Mouse (Mus musculus) adipocyte (in vitro differentiated cells): Measurements from ENCODE around the gene Slc25a36.

Experiments
- DNase-seq: peaks from one replicate; pipeline ENCODE4 v3.0.0-alpha.2; 2016; ENCODE audit warnings: low spot score

Slc25a36 gene

GRCm38 (mm10) chr9:97111506-97111905, 549 bp upstream of the Slc25a36 start:
- no peak for DNase-seq

GRCm38 (mm10) chr9:97106481-97107160, 4.3 kb downstream of the Slc25a36 start:
- DNase-seq: no peak

GRCm38 (mm10) chr9:97105400-97105985, 5.5 kb downstream of the Slc25a36 start:
- peak; percentile 22 for DNase-seq

GRCm38 (mm10) chr9:97103376-97104061, 7.4 kb downstream of the Slc25a36 start:
- no peak for DNase-seq

GRCm38 (mm10) chr9:97098985-97099384, 12.0 kb downstream of the Slc25a36 start:
- no peak for DNase-seq

GRCm38 (mm10) chr9:97096180-97096579, 14.8 kb downstream of the Slc25a36 start:
- DNase-seq: no peak

- DNase-seq: no peak
Measured at GRCm38 (mm10) chr9:97087850-97088249, 23.1 kb downstream of the Slc25a36 start.

GRCm38 (mm10) chr9:97084628-97085027, 26.3 kb downstream of the Slc25a36 start:
- no peak for DNase-seq

- no peak for DNase-seq
Measured at GRCm38 (mm10) chr9:97081106-97081862, 29.7 kb downstream of the Slc25a36 start.

GRCm38 (mm10) chr9:97069911-97070310, 41.0 kb downstream of the Slc25a36 start:
- DNase-seq: no peak

- DNase-seq: no peak
Measured at GRCm38 (mm10) chr9:97069466-97069865, 41.5 kb downstream of the Slc25a36 start.

- DNase-seq: peak; percentile 81
Measured at GRCm38 (mm10) chr9:97068201-97069095, 42.5 kb downstream of the Slc25a36 start.

- no peak for DNase-seq
Measured at GRCm38 (mm10) chr9:97067761-97068160, 43.2 kb downstream of the Slc25a36 start.

GRCm38 (mm10) chr9:97065885-97066284, 45.1 kb downstream of the Slc25a36 start:
- DNase-seq: no peak

- DNase-seq: no peak
Measured at GRCm38 (mm10) chr9:97065216-97065615, 45.7 kb downstream of the Slc25a36 start.

GRCm38 (mm10) chr9:97064161-97064560, 46.8 kb downstream of the Slc25a36 start:
- no peak for DNase-seq

- DNase-seq: no peak
Measured at GRCm38 (mm10) chr9:97061696-97062095, 49.3 kb downstream of the Slc25a36 start.

- DNase-seq: no peak
Measured at GRCm38 (mm10) chr9:97056541-97057338, 54.2 kb downstream of the Slc25a36 start.

- no peak for DNase-seq
Measured at GRCm38 (mm10) chr9:97055906-97056305, 55.1 kb downstream of the Slc25a36 start.

GRCm38 (mm10) chr9:97051176-97051575, 59.8 kb downstream of the Slc25a36 start:
- DNase-seq: no peak

- DNase-seq: no peak
Measured at GRCm38 (mm10) chr9:97046240-97046639, 64.7 kb downstream of the Slc25a36 start.
